Mouse (Mus musculus) testis, adult 2 months (tissue): Measurements from ENCODE around the gene Cog3.

Source experiments
- CTCF ChIP-seq: fragments of 200-500 bp; IDR thresholded peaks from 2 replicates; pipeline ENCODE4 v1.5.1; 2012; ENCODE audit warnings: low read depth, mild to moderate bottlenecking, inconsistent platforms, low read length, moderate library complexity; ENCODE audit not compliant: control insufficient read depth, insufficient read depth, insufficient replicate concordance
- POLR2A ChIP-seq: fragments of 200-500 bp; IDR thresholded peaks from 2 replicates; pipeline ENCODE4 v1.6.1; 2012; ENCODE audit warnings: low read depth, mild to moderate bottlenecking, inconsistent platforms, low read length, moderate library complexity; ENCODE audit not compliant: control insufficient read depth

- TF ChIP-seq CTCF: no peak
- TF ChIP-seq POLR2A: no peak
Observed at GRCm38 (mm10) chr14:75794726-75795125, 40.4 kb upstream of the Cog3 start.
